Comparison of ENCODE assay signal across 7 mouse cellular contexts in the genomic region with DNA sequence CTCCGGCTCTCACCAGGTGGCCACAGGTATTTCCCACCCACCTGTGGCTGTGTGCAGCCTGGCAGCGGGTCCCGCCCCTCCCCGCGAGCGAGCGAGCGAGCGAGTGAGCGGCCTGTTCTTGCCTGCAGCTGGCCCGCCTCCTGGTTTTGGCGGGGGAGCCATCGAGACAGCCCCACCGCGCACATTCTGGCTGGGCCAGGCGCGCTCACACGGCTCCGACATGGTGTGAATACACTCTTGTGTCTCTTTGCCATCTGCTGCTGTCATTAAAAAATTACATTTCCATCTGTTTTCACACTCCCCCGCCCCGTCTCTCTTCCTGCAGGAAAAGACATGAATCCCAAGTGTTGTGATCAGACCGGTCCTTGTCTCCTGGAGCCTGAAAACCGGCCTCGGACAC. TPM values are rescaled to one million over a fixed set of nuclear protein-coding genes. Genes with fewer than 3 reads are reported as not detected.
A peak's percentile ranks its signal among the peaks of the same experiment; 100 is the strongest.
DNase-seq lines count a peak whose midpoint lies in the region; ATAC-seq and TF ChIP-seq lines count a peak whose summit lies in the region.

No protein-coding gene starts in this region.

- H3K27me3 ChIP-seq in E14TG2a.4 (ENCODE audit: insufficient read depth, low read length) (peaks cover 15% of the 10 kb centered on the region), ES-Bruce4 (ENCODE audit: control insufficient read depth, insufficient read depth, low read length, poor library complexity, severe bottlenecking) (no peaks in the 10 kb centered on the region)
- no peaks in the 10 kb centered on the region for H3K27me3 ChIP-seq in forebrain, embryonic 14.5 days (replicated peaks; ENCODE audit: control insufficient read depth, insufficient read depth, low read length)
- peaks cover 2% of the 10 kb centered on the region; the same call in 1 of the 2 replicates for H3K27me3 ChIP-seq in hindbrain, embryonic 16.5 days (replicated peaks; ENCODE audit: control insufficient read depth, insufficient read depth, low read length)
- H3K27me3 ChIP-seq in limb, embryonic 12.5 days, result peaks cover 8% of the 10 kb centered on the region; the same call in 1 of the 2 replicates

- no peak overlapping the region for H3K27ac ChIP-seq in ES-Bruce4 (ENCODE audit: insufficient read depth, low read length)
- H3K27ac ChIP-seq in forebrain, embryonic 14.5 days (ENCODE audit: low read depth, low read length), result peak overlapping the region; percentile 78
- no peak overlapping the region for H3K27ac ChIP-seq in hindbrain, embryonic 16.5 days (ENCODE audit: low read depth, low read length)
- H3K27ac ChIP-seq in limb, embryonic 12.5 days, result peak overlapping the region; percentile 18; the same call in 1 of the 2 replicates

- peak; percentile 87 for ATAC-seq in forebrain, embryonic 14.5 days
- ATAC-seq in hindbrain, embryonic 16.5 days, result peak; percentile 60
- no peak for ATAC-seq in limb, embryonic 12.5 days (ENCODE audit: insufficient number of reproducible peaks, insufficient read depth, low FRiP score, low TSS enrichment, low read depth)

- no peak for TF ChIP-seq POLR2A in ES-Bruce4 (IDR thresholded peaks at IDR 0.05; ENCODE audit: insufficient read depth, low read length)

- peak; percentile 93 for DNase-seq in forebrain, embryonic 14.5 days (ENCODE audit: low spot score)
- no peak for DNase-seq in ovary, postnatal 36 days (ENCODE audit: low spot score)
- DNase-seq in adrenal gland, postnatal 25 days, result no peak

- peak overlapping the region; percentile 49 for H3K9ac ChIP-seq in ES-Bruce4 (ENCODE audit: low read depth, poor library complexity, severe bottlenecking)
- H3K9ac ChIP-seq in forebrain, embryonic 14.5 days (ENCODE audit: low read length), result no peak overlapping the region
- peak overlapping the region; percentile 15; the same call in 1 of the 2 replicates for H3K9ac ChIP-seq in hindbrain, embryonic 16.5 days (ENCODE audit: low read depth, low read length)
- H3K9ac ChIP-seq in limb, embryonic 12.5 days (replicated peaks), result peak overlapping the region; percentile 19; the same call in 1 of the 2 replicates

- peak overlapping the region; percentile 53 for H3K4me3 ChIP-seq in E14TG2a.4 (replicated peaks; ENCODE audit: low read length)
- peak overlapping the region; percentile 29 for H3K4me3 ChIP-seq in ES-Bruce4 (ENCODE audit: low read depth, low read length)
- no peak overlapping the region for H3K4me3 ChIP-seq in forebrain, embryonic 14.5 days (ENCODE audit: low read depth, low read length)
- no peak overlapping the region for H3K4me3 ChIP-seq in hindbrain, embryonic 16.5 days (ENCODE audit: low read length)
- H3K4me3 ChIP-seq in limb, embryonic 12.5 days (replicated peaks), result peak overlapping the region; percentile 14; the same call in 1 of the 2 replicates

- H3K9me3 ChIP-seq in E14TG2a.4 (ENCODE audit: low read length), result peaks cover 12% of the 10 kb centered on the region
- H3K9me3 ChIP-seq in ES-Bruce4 (replicated peaks; ENCODE audit: control insufficient read depth, insufficient read depth, low read length, poor library complexity, severe bottlenecking), result no peaks in the 10 kb centered on the region; the same call in 1 of the 2 replicates
- no peaks in the 10 kb centered on the region for H3K9me3 ChIP-seq in forebrain, embryonic 14.5 days (replicated peaks; ENCODE audit: control insufficient read depth, low read length)
- H3K9me3 ChIP-seq in hindbrain, embryonic 16.5 days (ENCODE audit: control insufficient read depth, low read length), result no peaks in the 10 kb centered on the region
- H3K9me3 ChIP-seq in limb, embryonic 12.5 days, result peaks cover 5% of the 10 kb centered on the region; the same call in 1 of the 2 replicates

- TF ChIP-seq EP300 in ES-Bruce4 (IDR thresholded peaks at IDR 0.05; ENCODE audit: insufficient read depth, low read depth, low read length), result 0 out of 2 replicates have a peak, but pooled peaks have one; percentile 32

- H3K4me1 ChIP-seq in E14TG2a.4 (replicated peaks; ENCODE audit: low read depth, low read length) (peaks cover 37% of the 10 kb centered on the region), ES-Bruce4 (ENCODE audit: control insufficient read depth, insufficient read depth, low read length) (peaks cover 2% of the 10 kb centered on the region)
- peaks cover 10% of the 10 kb centered on the region; the same call in 1 of the 2 replicates for H3K4me1 ChIP-seq in forebrain, embryonic 14.5 days (ENCODE audit: control insufficient read depth, insufficient read depth, low read length)
- H3K4me1 ChIP-seq in hindbrain, embryonic 16.5 days (ENCODE audit: control insufficient read depth, insufficient read depth, low read depth, low read length), result peaks cover 11% of the 10 kb centered on the region
- peaks cover 18% of the 10 kb centered on the region for H3K4me1 ChIP-seq in limb, embryonic 12.5 days (replicated peaks)

- H3K36me3 ChIP-seq in E14TG2a.4 (ENCODE audit: insufficient read depth, low read length), result no peaks in the 10 kb centered on the region
- no peaks in the 10 kb centered on the region for H3K36me3 ChIP-seq in ES-Bruce4 (ENCODE audit: control insufficient read depth, insufficient read depth, low read length, poor library complexity, severe bottlenecking)
- no peaks in the 10 kb centered on the region for H3K36me3 ChIP-seq in forebrain, embryonic 14.5 days (ENCODE audit: control insufficient read depth, insufficient read depth, low read length)
- no peaks in the 10 kb centered on the region for H3K36me3 ChIP-seq in hindbrain, embryonic 16.5 days (ENCODE audit: control insufficient read depth, insufficient read depth, low read length)
- no peaks in the 10 kb centered on the region for H3K36me3 ChIP-seq in limb, embryonic 12.5 days

- TF ChIP-seq CTCF in E14TG2a.4 (conservative IDR thresholded peaks at IDR 0.05; ENCODE audit: low read length) (no peak), ES-Bruce4 (IDR thresholded peaks at IDR 0.05; ENCODE audit: low read depth, low read length) (no peak)

- WGBS in forebrain, embryonic 14.5 days, result 21% methylated on average over 24 of the region's 24 CpGs
- 22% methylated on average over 24 of the region's 24 CpGs for WGBS in hindbrain, embryonic 16.5 days
- 23% methylated on average over 24 of the region's 24 CpGs for whole genome bisulfite sequencing in limb, embryonic 12.5 days

- H3K4me2 ChIP-seq in forebrain, embryonic 14.5 days (ENCODE audit: low read length), result peak overlapping the region; percentile 12; the same call in 1 of the 2 replicates
- H3K4me2 ChIP-seq in hindbrain, embryonic 16.5 days (ENCODE audit: low read length), result peak overlapping the region; percentile 35; the same call in 1 of the 2 replicates
- H3K4me2 ChIP-seq in limb, embryonic 12.5 days, result peak overlapping the region; percentile 47

RNA-seq across cellular contexts. Expression of a gene that starts 9.5 kb away (rescaled TPM):
- 51.3 and 52.0 TPM in 2 replicates for polyA plus RNA-seq in ES-Bruce4 (2011; ENCODE audit: insufficient read depth, insufficient read length, low read depth, missing spikeins)
- polyA plus RNA-seq in forebrain, embryonic 14.5 days (2014; fragmentation: Nextera tagmentation; extraction: Ambion mirVana), result 33.4 and 44.1 TPM in 2 replicates
- 20.6 and 22.0 TPM in 2 replicates for polyA plus RNA-seq in hindbrain, embryonic 16.5 days (2015; fragmentation: Nextera tagmentation; extraction: Ambion mirVana)
- polyA plus RNA-seq in limb, embryonic 12.5 days (2016; fragmentation: Nextera tagmentation; extraction: Ambion mirVana), result 111 and 113 TPM in 2 replicates
- total RNA-seq in adrenal gland, postnatal 25 days (2021), result 12.2 and 12.4 TPM in 2 replicates

RNA-seq across cellular contexts. Expression of a gene that starts 48.9 kb away (rescaled TPM):
- polyA plus RNA-seq in ES-Bruce4 (2011; ENCODE audit: insufficient read depth, insufficient read length, low read depth, missing spikeins), result 12.4 and 17.7 TPM in 2 replicates
- polyA plus RNA-seq in forebrain, embryonic 14.5 days (2014; fragmentation: Nextera tagmentation; extraction: Ambion mirVana), result 7.1 and 8.3 TPM in 2 replicates
- polyA plus RNA-seq in hindbrain, embryonic 16.5 days (2015; fragmentation: Nextera tagmentation; extraction: Ambion mirVana), result 18.3 and 20.5 TPM in 2 replicates
- polyA plus RNA-seq in limb, embryonic 12.5 days (2016; fragmentation: Nextera tagmentation; extraction: Ambion mirVana), result 5.8 and 6.0 TPM in 2 replicates
- total RNA-seq in adrenal gland, postnatal 25 days (2021), result 11.3 and 12.3 TPM in 2 replicates

Comparison
In these comparisons a context has a peak if more than half of its experiments do, and no peak if none do; other contexts are left out.
1. H3K4me3 ChIP-seq: peak in E14TG2a.4 (single experiment), ES-Bruce4 (single experiment) and limb, embryonic 12.5 days (single experiment); none in forebrain, embryonic 14.5 days (single experiment) and hindbrain, embryonic 16.5 days (single experiment).
2. H3K27ac ChIP-seq: peak in forebrain, embryonic 14.5 days (single experiment) and limb, embryonic 12.5 days (single experiment); none in ES-Bruce4 (single experiment) and hindbrain, embryonic 16.5 days (single experiment).
3. Peak in every context shown above with its lines, with median percentiles within 50 percentile points of each other: H3K4me2 ChIP-seq.